Mouse (Mus musculus) intestine, postnatal 0 days (tissue): ENCODE measurements around the gene Apba1. TPM values are rescaled to one million over a fixed set of nuclear protein-coding genes. Genes with fewer than 3 reads are reported as not detected.
A peak's percentile ranks its signal among the peaks of the same experiment; 100 is the strongest.

Experiments
- ATAC-seq: fragments of 200-750 bp; cut with Nextera tagmentation; 2 replicates; pipeline ENCODE4 v1.8.0; 2017; ENCODE audit warnings: mild to moderate bottlenecking, moderate TSS enrichment, moderate library complexity
- H3K27ac ChIP-seq: fragments of 300-500 bp; sonication (generic); 2 replicates; pipeline ENCODE4 v1.5.1; 2014; ENCODE audit warnings: mild to moderate bottlenecking, low read depth, low read length, moderate library complexity
- H3K27me3 ChIP-seq: fragments of 300-500 bp; sonication (generic); replicated peaks from 2 replicates; pipeline ENCODE4 v1.6.1; 2014; ENCODE audit warnings: low read length, mixed read lengths; ENCODE audit not compliant: control insufficient read depth, insufficient read depth
- H3K36me3 ChIP-seq: fragments of 300-500 bp; sonication (generic); 2 replicates; pipeline ENCODE4 v1.6.1; 2014; ENCODE audit warnings: mild to moderate bottlenecking, moderate library complexity; ENCODE audit not compliant: control insufficient read depth, insufficient read depth
- H3K4me1 ChIP-seq: fragments of 300-500 bp; sonication (generic); replicated peaks from 2 replicates; pipeline ENCODE4 v1.6.1; 2014; ENCODE audit warnings: antibody characterized with exemption, low read length, mixed read lengths; ENCODE audit not compliant: control insufficient read depth, insufficient read depth
- H3K4me2 ChIP-seq: fragments of 300-500 bp; sonication (generic); replicated peaks from 2 replicates; pipeline ENCODE4 v1.6.1; 2014; ENCODE audit warnings: low read depth, mild to moderate bottlenecking, moderate library complexity
- H3K4me3 ChIP-seq: fragments of 300-500 bp; sonication (generic); 2 replicates; pipeline ENCODE4 v1.5.1; 2014; ENCODE audit warnings: low read depth, low read length
- H3K9ac ChIP-seq: fragments of 300-500 bp; sonication (generic); 2 replicates; pipeline ENCODE4 v1.6.1; 2014; ENCODE audit warnings: mild to moderate bottlenecking, low read depth, low read length
- H3K9me3 ChIP-seq: fragments of 300-500 bp; sonication (generic); 2 replicates; pipeline ENCODE4 v1.6.1; 2016; ENCODE audit warnings: mixed run types; ENCODE audit not compliant: control insufficient read depth
- CTCF ChIP-seq: sonication (generic); IDR thresholded peaks from 2 replicates; pipeline ENCODE4 v1.5.1; 2016; ENCODE audit warnings: low read depth, mild to moderate bottlenecking, control low read depth, antibody characterized with exemption, moderate library complexity
- WGBS: fragments of 180-500 bp; shearing (Covaris S2); extraction: QIAGEN DNeasy Blood & Tissue Kit; methylation state at CpG from one replicate; pipeline ENCODE4 v1.1.7; 2014; 5-methylcytosine and 5-hydroxymethylcytosine counted together
- polyA plus RNA-seq: library from polyadenylated mRNA; unstranded; fragments of >200 nt; fragmentation: Nextera tagmentation; extraction: Ambion mirVana; gene quantifications from 2 replicates; pipeline ENCODE4 v1.2.1, GENCODE M21; 2015

Gene Apba1
- polyA plus RNA-seq, 1 experiment from 2014 or later = 0.57 TPM

GRCm38 (mm10) chr19:23879862-23880261, 121.2 kb downstream of the Apba1 start:
- WGBS = 82% methylated on average over 7 of the region's 7 CpGs
- no peak for TF ChIP-seq CTCF
- no peak overlapping the region for H3K27ac ChIP-seq
- no peak for ATAC-seq
- no peaks in the 10 kb centered on the region for H3K36me3 ChIP-seq
- no peak overlapping the region for H3K4me3 ChIP-seq
- no peaks in the 10 kb centered on the region for H3K4me1 ChIP-seq
- no peak overlapping the region for H3K4me2 ChIP-seq
- no peak overlapping the region for H3K9ac ChIP-seq
- no peaks in the 10 kb centered on the region for H3K27me3 ChIP-seq
- H3K9me3 ChIP-seq = no peaks in the 10 kb centered on the region

DNA sequence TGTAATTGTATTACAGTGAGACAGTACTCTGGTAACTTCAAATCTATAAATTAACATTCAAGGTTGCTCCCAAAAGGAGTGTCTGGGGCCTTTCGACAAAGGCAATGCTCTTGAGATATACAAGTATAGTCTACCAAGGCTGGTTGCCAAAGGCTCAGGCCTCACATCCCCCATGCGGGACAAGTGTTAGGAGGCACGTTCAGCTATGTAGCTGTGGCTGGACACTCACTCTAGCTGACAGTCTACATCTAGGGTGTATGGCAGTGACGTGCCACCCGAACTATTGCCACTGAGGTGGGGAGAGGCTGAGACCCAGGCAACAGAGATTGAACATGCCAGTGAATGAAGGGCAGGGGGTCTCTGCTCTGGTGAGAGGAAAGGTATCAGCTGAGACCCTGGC, 127.5 kb downstream of the Apba1 start:
- no peak overlapping the region for H3K4me2 ChIP-seq
- 86% methylated on average over 5 of the region's 5 CpGs for WGBS
- no peak for ATAC-seq
- no peaks in the 10 kb centered on the region for H3K4me1 ChIP-seq
- no peaks in the 10 kb centered on the region for H3K9me3 ChIP-seq
- H3K36me3 ChIP-seq = no peaks in the 10 kb centered on the region
- TF ChIP-seq CTCF = no peak
- H3K4me3 ChIP-seq = no peak overlapping the region
- H3K27me3 ChIP-seq = no peaks in the 10 kb centered on the region
- H3K9ac ChIP-seq = no peak overlapping the region
- H3K27ac ChIP-seq = no peak overlapping the region

- TF ChIP-seq CTCF = no peak
- Histone ChIP-seq H3K4me1 (no peaks in the 10 kb centered on the region), H3K27me3 (peaks cover 27% of the 10 kb centered on the region), H3K9me3 (no peaks in the 10 kb centered on the region), H3K36me3 (no peaks in the 10 kb centered on the region), H3K4me3 (no peak overlapping the region), H3K27ac (no peak overlapping the region), H3K4me2 (no peak overlapping the region), H3K9ac (no peak overlapping the region)
- WGBS = 87% methylated on average over 6 of the region's 6 CpGs
- no peak for ATAC-seq
Observed at GRCm38 (mm10) chr19:23891421-23891820, 132.7 kb downstream of the Apba1 start.

GRCm38 (mm10) chr19:23892633-23893032, 133.9 kb downstream of the Apba1 start:
- no peak overlapping the region for H3K9ac ChIP-seq
- TF ChIP-seq CTCF = no peak
- no peak overlapping the region for H3K27ac ChIP-seq
- H3K4me1 ChIP-seq = no peaks in the 10 kb centered on the region
- ATAC-seq = no peak
- H3K4me3 ChIP-seq = peak overlapping the region; percentile 36
- H3K9me3 ChIP-seq = no peaks in the 10 kb centered on the region
- H3K4me2 ChIP-seq = peak overlapping the region; percentile 61
- no peaks in the 10 kb centered on the region for H3K36me3 ChIP-seq
- WGBS = 32% methylated on average over 37 of the region's 37 CpGs
- peaks cover 27% of the 10 kb centered on the region for H3K27me3 ChIP-seq

- ATAC-seq = peak; percentile 86
- Histone ChIP-seq H3K9me3 (no peaks in the 10 kb centered on the region), H3K36me3 (no peaks in the 10 kb centered on the region), H3K9ac (no peak overlapping the region), H3K27ac (no peak overlapping the region), H3K4me1 (no peaks in the 10 kb centered on the region), H3K4me3 (peak overlapping the region; percentile 36), H3K27me3 (peaks cover 27% of the 10 kb centered on the region), H3K4me2 (peak overlapping the region; percentile 61)
- TF ChIP-seq CTCF = peak; percentile 64
- 22% methylated on average over 109 of the region's 110 CpGs for WGBS
Observed at GRCm38 (mm10) chr19:23893093-23893889, 134.6 kb downstream of the Apba1 start.

DNA sequence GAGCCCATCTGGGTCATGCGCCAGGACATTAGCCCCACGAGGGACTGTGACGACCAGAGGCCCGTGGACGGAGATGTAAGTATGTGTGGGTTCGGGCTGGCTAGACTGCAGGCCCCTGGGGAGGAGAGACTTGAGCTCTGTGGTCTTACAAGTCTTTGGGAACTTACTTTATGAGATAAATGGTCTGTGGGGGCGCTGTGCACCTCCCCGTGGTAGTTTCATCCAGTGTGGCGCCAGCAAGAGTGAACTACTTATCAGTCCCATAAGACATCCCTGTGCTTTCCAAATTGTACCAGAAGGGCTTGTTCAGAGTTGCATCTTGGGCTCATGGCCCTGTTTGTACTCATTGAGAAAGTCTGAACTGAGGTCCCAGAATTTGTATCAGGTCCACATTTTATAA, 135.3 kb downstream of the Apba1 start:
- WGBS = 64% methylated on average over 9 of the region's 9 CpGs
- Histone ChIP-seq H3K4me2 (no peak overlapping the region), H3K27me3 (peaks cover 27% of the 10 kb centered on the region), H3K9ac (no peak overlapping the region), H3K9me3 (no peaks in the 10 kb centered on the region), H3K4me1 (no peaks in the 10 kb centered on the region), H3K36me3 (no peaks in the 10 kb centered on the region), H3K27ac (no peak overlapping the region), H3K4me3 (no peak overlapping the region)
- no peak for TF ChIP-seq CTCF
- no peak for ATAC-seq
